Mouse (Mus musculus): ENCODE measurements at regions not wholly inside any gene's neighbourhood (a gene's known extent, or its start where the extent isn't known, plus 50 kb on each side); places are given as distances from the start of the nearest gene placed in this dataset.

DNA sequence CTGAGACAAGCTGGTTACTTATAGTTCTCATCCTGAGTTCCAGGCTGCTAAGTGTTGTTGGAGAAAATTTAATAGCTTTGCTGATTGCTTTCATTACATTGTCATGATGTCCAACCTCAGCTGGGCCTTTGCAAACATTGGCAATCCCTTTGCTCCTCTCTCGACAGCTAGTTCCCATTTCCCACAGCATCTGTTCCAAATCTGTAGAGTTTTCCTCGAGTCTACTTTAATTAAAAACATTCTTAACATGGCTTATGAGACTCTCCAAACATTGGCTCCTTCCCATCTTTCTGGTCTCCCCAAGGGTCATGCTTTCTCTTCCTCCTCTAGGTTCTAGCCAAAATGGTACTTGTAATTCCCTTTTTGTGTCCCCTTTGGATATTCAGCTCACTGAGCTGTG is 672.6 kb upstream of the Gm8797 start:
- WGBS = 67% methylated on average over 2 of the region's 2 CpGs
- H3K36me3 ChIP-seq (ENCODE audit: control insufficient read depth, insufficient read depth, low read length) = no peaks in the 10 kb centered on the region
- no peaks in the 10 kb centered on the region for H3K9me3 ChIP-seq (ENCODE audit: control insufficient read depth, low read length)
- no peak overlapping the region for H3K4me2 ChIP-seq (ENCODE audit: low read length)
- no peak overlapping the region for H3K4me3 ChIP-seq (ENCODE audit: low read length)
- no peak for ATAC-seq
- no peak overlapping the region for H3K9ac ChIP-seq (ENCODE audit: low read depth, low read length)
- no peaks in the 10 kb centered on the region for H3K4me1 ChIP-seq (ENCODE audit: control insufficient read depth, insufficient read depth, low read depth, low read length)
- H3K27me3 ChIP-seq (replicated peaks; ENCODE audit: control insufficient read depth, insufficient read depth, low read length) = no peaks in the 10 kb centered on the region
- no peak overlapping the region for H3K27ac ChIP-seq (ENCODE audit: low read depth, low read length)

DNA sequence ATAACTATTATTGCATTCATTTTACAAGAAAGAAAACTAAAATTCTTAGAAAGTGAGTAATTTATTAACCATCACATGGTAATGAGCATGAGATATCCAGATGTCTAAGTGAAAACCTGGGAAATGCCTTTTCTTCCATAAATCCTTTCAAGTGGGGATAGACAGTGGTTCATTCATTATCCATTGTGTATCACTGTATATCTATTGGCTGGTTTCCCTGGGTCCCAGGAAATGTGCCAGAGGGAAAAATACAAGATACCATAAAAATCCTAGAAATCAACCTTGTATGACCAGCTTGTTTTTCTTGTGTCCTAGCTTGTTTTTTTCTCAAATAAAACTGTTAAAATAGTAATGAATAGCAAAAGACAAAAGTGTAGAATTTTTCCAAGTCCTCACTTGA is 663.9 kb upstream of the Gm8797 start:
- no peak overlapping the region for H3K4me3 ChIP-seq (ENCODE audit: low read length)
- H3K9me3 ChIP-seq (ENCODE audit: control insufficient read depth, low read length) = no peaks in the 10 kb centered on the region
- H3K36me3 ChIP-seq (ENCODE audit: control insufficient read depth, insufficient read depth, low read length) = no peaks in the 10 kb centered on the region
- no peaks in the 10 kb centered on the region for H3K4me1 ChIP-seq (ENCODE audit: control insufficient read depth, insufficient read depth, low read depth, low read length)
- H3K27ac ChIP-seq (ENCODE audit: low read depth, low read length) = no peak overlapping the region
- no peak for ATAC-seq
- no peak overlapping the region for H3K9ac ChIP-seq (ENCODE audit: low read depth, low read length)
- H3K4me2 ChIP-seq (ENCODE audit: low read length) = no peak overlapping the region
- H3K27me3 ChIP-seq (replicated peaks; ENCODE audit: control insufficient read depth, insufficient read depth, low read length) = no peaks in the 10 kb centered on the region

DNA sequence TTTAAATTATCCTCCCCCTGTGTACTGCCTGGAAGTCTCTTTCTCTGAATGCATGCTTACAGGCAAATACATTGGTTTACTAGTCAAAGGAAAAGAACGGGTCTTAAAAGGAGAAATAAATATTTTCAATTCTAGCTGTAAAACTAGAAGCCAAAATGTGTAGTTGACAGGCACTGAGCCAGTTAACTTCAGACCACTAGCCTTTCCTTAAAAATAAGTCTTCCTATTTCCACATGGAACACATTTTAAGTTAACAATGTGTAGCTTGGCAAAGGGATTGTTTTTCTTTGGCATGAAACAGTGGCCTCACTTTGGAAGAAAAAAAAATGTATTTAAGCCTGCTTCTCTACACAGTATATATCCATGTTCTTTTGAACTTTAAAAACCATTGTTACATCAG is 661.7 kb upstream of the Gm8797 start:
- Histone ChIP-seq H3K9ac (ENCODE audit: low read depth, low read length) (no peak overlapping the region), H3K9me3 (ENCODE audit: control insufficient read depth, low read length) (no peaks in the 10 kb centered on the region), H3K27me3 (replicated peaks; ENCODE audit: control insufficient read depth, insufficient read depth, low read length) (no peaks in the 10 kb centered on the region), H3K36me3 (ENCODE audit: control insufficient read depth, insufficient read depth, low read length) (no peaks in the 10 kb centered on the region), H3K4me3 (ENCODE audit: low read length) (no peak overlapping the region), H3K27ac (ENCODE audit: low read depth, low read length) (no peak overlapping the region), H3K4me2 (ENCODE audit: low read length) (no peak overlapping the region), H3K4me1 (ENCODE audit: control insufficient read depth, insufficient read depth, low read depth, low read length) (no peaks in the 10 kb centered on the region)
- ATAC-seq = no peak
- 86% methylated on average over 1 of the region's 1 CpGs for WGBS

DNA sequence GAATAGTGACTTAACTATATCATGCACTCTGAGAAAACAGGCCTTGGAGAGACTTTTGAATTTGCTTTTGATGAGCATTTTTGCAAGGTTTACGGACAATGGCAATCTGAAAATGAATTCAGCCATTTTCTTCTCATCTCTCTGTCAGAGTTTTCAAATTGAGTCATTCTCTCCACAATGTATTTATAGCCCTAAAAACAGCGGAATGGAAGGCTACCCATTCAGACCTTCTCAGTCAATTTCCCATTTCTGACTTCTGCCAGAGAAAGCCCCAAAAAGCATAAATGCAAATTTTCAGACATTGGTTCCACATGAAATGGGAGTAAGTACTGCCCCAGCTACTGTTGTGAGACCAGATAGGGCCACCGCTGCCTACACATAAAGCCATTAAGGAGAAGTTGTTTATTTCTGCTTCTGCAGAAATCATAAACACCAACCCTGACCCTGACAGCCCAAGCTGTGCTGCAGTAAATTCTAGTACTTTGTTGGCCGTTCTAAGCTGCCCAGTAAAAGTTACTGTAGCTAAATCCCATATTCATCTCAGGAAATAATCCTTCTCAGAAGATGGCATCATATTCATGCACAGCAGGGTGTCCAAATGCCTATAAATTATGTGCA is 661.1 kb upstream of the Gm8797 start:
- H3K4me1 ChIP-seq (ENCODE audit: control insufficient read depth, insufficient read depth, low read depth, low read length) = no peaks in the 10 kb centered on the region
- no peak overlapping the region for H3K27ac ChIP-seq (ENCODE audit: low read depth, low read length)
- no peak for ATAC-seq
- WGBS = 75% methylated on average over 4 of the region's 4 CpGs
- no peaks in the 10 kb centered on the region for H3K9me3 ChIP-seq (ENCODE audit: control insufficient read depth, low read length)
- no peaks in the 10 kb centered on the region for H3K27me3 ChIP-seq (replicated peaks; ENCODE audit: control insufficient read depth, insufficient read depth, low read length)
- no peak overlapping the region for H3K4me2 ChIP-seq (ENCODE audit: low read length)
- no peaks in the 10 kb centered on the region for H3K36me3 ChIP-seq (ENCODE audit: control insufficient read depth, insufficient read depth, low read length)
- H3K9ac ChIP-seq (ENCODE audit: low read depth, low read length) = no peak overlapping the region
- H3K4me3 ChIP-seq (ENCODE audit: low read length) = no peak overlapping the region

DNA sequence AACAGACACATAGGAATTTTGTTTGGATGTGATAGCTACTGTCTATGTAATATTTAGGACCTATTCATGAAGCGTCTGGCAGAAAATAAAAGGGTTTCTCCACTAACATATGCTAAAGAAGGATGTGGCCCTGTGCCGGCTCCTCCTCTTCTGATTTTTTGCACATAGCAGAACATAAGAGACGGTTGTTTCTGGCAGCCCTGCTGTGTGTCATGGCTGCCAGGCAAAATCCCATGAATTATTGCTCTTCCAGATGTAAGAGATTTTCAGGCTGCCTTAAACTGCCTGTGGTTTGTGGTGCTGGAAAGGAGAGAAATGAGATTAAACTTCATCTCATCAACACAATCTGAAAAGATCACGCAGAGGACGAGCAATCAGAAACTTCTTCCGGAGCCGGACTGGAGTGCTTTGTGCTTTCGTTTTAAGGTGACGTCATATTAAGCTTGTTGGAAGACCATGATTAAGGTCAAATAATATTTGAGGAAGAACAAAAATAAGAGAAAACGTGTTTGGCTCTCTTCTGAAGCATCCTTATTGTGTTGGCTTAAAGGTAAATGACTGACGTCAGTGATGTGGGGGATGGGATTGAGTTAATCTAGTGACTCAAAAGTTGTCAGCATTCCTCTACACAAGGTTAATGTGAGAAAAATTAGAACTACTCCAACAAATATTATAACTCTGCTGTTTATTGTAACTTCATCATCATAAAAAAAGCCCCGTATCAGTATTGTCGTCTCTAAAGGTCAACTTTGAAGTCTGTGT is 660.3 kb upstream of the Gm8797 start:
- no peak overlapping the region for H3K4me2 ChIP-seq (ENCODE audit: low read length)
- 72% methylated on average over 13 of the region's 13 CpGs for WGBS
- H3K27ac ChIP-seq (ENCODE audit: low read depth, low read length) = no peak overlapping the region
- no peak overlapping the region for H3K4me3 ChIP-seq (ENCODE audit: low read length)
- no peak overlapping the region for H3K9ac ChIP-seq (ENCODE audit: low read depth, low read length)
- peak; percentile 37; the same call in 1 of the 2 replicates for ATAC-seq
- H3K27me3 ChIP-seq (replicated peaks; ENCODE audit: control insufficient read depth, insufficient read depth, low read length) = no peaks in the 10 kb centered on the region
- H3K36me3 ChIP-seq (ENCODE audit: control insufficient read depth, insufficient read depth, low read length) = no peaks in the 10 kb centered on the region
- no peaks in the 10 kb centered on the region for H3K9me3 ChIP-seq (ENCODE audit: control insufficient read depth, low read length)
- H3K4me1 ChIP-seq (ENCODE audit: control insufficient read depth, insufficient read depth, low read depth, low read length) = no peaks in the 10 kb centered on the region

DNA sequence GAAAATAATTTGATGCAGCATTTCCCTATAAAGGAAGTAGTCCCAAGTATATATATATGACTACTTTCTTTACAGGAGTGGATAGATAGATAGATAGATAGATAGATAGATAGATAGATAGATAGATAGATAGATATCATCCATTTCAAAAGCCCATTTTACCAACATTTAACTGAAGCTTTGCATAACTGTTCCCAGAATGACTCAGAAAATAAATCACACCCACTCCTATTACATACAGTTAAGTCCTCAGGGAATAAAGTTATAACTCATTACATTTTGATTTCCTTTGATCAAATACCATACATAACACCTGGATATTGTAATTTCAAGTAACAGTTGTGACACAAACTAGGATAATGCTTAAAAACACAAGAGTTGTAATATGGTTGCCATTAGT is 659.6 kb upstream of the Gm8797 start:
- Histone ChIP-seq H3K4me2 (ENCODE audit: low read length) (no peak overlapping the region), H3K9ac (ENCODE audit: low read depth, low read length) (no peak overlapping the region), H3K4me3 (ENCODE audit: low read length) (no peak overlapping the region), H3K36me3 (ENCODE audit: control insufficient read depth, insufficient read depth, low read length) (no peaks in the 10 kb centered on the region), H3K4me1 (ENCODE audit: control insufficient read depth, insufficient read depth, low read depth, low read length) (no peaks in the 10 kb centered on the region), H3K27me3 (replicated peaks; ENCODE audit: control insufficient read depth, insufficient read depth, low read length) (no peaks in the 10 kb centered on the region), H3K9me3 (ENCODE audit: control insufficient read depth, low read length) (no peaks in the 10 kb centered on the region), H3K27ac (ENCODE audit: low read depth, low read length) (no peak overlapping the region)
- no peak for ATAC-seq
